Mouse (Mus musculus): ENCODE measurements around the gene Ddr2.
"Not testable (repeated sequence)": the region's sequence is repeated elsewhere in the genome, so short reads cannot be mapped to it uniquely, and the experiment has no call there.

The Ddr2 gene

GRCm38 (mm10) chr1:170102814-170103213 lies 7.7 kb downstream of the Ddr2 start:
- in situ Hi-C loops (cut with MboI) = not testable (repeated sequence)

GRCm38 (mm10) chr1:170086631-170087030 lies 23.9 kb downstream of the Ddr2 start:
- in situ Hi-C loops (cut with MboI) = no loop called here

- in situ Hi-C loops (cut with MboI) = no loop called here
Observed at GRCm38 (mm10) chr1:170084151-170084796, 26.3 kb downstream of the Ddr2 start.

- in situ Hi-C loops (cut with MboI) = no loop called here
Observed at GRCm38 (mm10) chr1:170080907-170081306, 29.7 kb downstream of the Ddr2 start.

DNA sequence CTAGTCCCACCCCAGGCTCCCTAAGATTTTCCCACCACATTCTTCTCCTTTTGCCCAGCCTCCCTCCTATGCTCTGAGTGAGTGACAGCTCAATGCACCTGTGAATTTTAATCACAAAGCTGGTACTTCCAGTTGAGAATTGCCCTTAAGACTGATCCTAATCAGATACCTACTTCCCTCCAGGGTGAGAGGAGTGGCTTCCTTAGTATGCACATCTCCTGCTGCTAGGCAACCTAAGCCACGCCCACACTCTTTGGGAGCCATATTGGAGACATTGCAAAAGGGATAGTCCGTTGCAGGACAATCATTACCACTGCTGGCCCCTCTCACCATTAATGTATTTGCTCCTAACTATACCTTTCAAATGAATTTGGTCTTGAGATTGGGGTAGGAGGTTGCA lies 31.1 kb downstream of the Ddr2 start:
- in situ Hi-C loops (cut with MboI) = no loop called here

GRCm38 (mm10) chr1:170076339-170076738 lies 34.2 kb downstream of the Ddr2 start:
- in situ Hi-C loops (cut with MboI) = no loop called here

- in situ Hi-C loops (cut with MboI) = no loop called here
Observed at GRCm38 (mm10) chr1:170073768-170074167, 36.8 kb downstream of the Ddr2 start.

DNA sequence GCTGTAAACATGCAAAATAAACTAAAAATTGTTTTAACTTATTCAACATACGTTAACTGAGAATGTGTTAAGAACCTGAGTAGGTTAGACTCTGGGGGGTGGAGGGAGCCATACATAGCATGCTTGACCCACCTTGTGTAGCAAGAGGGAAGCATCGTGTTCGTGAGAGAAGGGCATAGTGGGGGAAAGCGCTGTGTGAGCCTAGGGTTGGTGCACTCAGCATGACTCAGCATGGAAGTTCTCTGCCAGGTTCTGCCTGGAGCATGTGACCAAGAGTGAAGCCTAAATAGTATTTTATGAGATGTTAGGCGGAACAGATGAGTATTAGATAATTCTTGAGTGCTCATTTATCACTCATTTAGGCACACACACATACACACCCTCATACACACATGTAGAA lies 41.4 kb downstream of the Ddr2 start:
- in situ Hi-C loops (cut with MboI) = no loop called here

DNA sequence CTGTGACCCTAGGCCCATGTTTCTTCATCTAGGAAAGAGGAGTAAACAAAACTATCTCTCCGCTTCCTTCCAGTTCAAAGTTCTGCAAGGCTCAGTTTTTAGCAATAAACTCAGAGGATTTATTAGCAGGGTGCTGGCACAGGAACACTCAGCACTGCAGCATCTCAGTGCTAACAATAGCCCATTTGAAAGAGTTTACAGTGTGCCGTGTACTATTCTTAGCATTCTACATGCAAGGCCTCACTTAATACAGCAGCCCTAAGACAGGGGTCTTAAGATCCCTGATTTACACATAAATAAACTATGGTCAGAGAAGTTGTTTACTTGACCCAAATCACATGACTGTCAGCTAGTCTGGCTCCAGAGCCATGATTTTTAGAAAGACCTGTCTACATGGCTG lies 44.6 kb downstream of the Ddr2 start:
- in situ Hi-C loops (cut with MboI) = no loop called here

GRCm38 (mm10) chr1:170065009-170065408 lies 45.6 kb downstream of the Ddr2 start:
- in situ Hi-C loops (cut with MboI) = no loop called here

DNA sequence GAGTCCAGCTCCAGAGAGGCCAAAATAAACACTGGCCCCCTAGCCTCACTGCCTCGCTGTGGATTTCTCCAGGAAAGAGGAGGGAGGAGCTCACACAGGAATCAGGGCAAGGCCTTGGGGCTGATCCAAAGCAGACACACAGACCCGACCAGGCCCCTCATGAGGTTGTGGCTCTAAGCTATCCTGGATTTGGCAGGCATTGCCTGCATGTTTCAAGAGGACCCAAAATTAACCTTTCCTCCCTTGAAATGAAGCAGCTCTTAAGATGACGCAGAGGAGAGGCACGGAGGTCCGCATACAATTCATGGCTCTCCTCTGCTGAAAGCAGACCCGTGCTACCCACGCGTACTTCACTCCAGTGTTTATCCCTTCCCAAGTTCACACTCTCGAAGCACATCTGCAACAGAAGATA lies 46.5 kb downstream of the Ddr2 start:
- in situ Hi-C loops (cut with MboI) = no loop called here

- in situ Hi-C loops (cut with MboI) = no loop called here
Observed at GRCm38 (mm10) chr1:170060214-170060613, 50.3 kb downstream of the Ddr2 start.

GRCm38 (mm10) chr1:170059347-170059746 lies 51.2 kb downstream of the Ddr2 start:
- in situ Hi-C loops (cut with MboI) = no loop called here

- in situ Hi-C loops (cut with MboI) = no loop called here
Observed at GRCm38 (mm10) chr1:170058051-170058450, 52.5 kb downstream of the Ddr2 start.

DNA sequence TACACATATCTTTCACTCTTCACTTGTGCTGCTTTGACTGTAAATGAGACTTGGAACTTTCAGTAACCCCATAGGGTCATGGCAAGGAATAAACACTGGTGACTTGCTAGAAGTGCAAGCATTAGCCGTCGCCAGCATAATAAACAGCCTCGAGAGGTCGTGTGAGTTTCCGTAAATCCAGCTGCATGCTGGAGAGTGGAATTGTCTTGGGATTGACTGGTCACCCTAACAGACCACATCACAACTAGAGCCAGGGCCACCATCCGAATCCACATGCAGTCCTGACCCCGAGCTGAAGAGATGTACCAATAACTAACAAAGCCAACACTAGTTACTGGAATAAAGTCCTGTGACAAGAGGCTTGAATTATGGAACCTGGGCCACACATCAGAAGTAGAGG lies 53.0 kb downstream of the Ddr2 start:
- in situ Hi-C loops (cut with MboI) = no loop called here

- in situ Hi-C loops (cut with MboI) = no loop called here
Observed at GRCm38 (mm10) chr1:170056921-170057320, 53.6 kb downstream of the Ddr2 start.

DNA sequence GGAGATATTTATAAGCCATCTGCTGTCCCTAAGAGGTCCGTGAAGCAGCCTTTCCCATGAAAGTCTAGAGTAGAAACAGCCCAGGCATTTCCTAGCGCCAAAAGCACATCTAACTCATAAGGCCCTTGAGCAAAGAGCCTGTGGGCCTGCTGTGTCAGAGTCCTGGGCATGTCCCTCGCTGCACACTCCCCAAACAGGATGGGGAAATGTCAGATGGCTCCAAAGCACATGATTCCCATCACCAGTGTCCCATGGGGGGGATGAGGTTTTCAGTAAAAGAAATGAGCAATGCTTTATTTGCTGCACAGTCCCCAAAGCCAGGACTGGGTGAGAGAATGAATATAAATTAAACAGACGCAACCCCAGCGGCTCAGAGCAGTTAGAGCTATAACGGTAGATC lies 54.3 kb downstream of the Ddr2 start:
- in situ Hi-C loops (cut with MboI) = no loop called here

DNA sequence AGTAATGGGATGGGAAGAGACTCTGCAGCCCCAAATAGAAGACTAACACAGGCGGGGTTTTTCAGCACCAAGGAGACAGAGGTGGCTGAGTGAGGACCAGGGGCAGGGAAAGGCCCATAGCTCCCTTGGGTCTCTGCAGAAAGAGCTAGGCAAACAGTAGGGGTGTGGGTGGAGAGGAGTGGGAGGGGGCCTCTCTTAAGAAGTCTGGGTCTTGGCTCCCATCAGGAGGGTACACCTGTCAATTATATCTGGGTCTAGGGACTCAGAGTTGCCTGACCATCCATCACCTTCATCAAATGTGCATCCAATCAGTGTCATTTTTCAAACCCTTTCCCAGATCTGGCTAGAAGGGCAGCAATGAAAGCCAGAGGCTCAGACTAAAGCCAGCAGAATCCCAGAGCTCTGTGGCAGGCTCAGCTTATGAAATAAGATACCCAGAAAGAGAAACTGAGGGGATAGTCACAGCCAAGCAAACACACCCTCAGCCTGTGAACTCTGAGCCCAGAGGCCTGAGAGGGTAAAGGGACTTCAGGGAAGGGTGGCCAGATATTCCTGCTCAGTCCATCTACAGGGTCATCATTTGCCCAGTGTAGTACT lies 58.0 kb downstream of the Ddr2 start:
- in situ Hi-C loops (cut with MboI) = no loop called here

DNA sequence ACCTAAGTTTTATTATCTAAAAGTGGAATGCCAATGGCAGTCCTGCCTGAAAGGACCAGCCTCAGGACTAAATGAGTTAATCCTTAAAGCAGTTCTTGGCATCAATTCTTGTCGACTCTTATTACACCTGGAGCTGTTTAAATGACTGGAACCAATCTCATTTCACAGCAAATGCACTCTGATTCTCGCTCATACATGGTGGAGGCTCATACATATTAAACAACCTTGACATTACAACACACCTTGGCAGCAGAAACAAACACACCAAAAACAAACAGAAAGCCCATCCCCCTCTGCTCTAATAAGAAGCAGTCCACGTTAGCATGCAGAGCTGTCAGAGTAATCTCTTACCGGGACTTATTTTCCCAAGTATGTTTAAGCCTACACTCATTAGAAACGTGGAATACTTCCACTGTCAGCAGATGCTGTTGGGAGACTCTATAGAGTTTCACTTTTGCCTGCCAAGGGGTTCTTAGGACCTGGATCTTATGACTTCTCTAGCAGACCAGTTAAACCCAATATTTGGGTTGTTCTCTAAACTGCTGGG lies 58.9 kb downstream of the Ddr2 start:
- in situ Hi-C loops (cut with MboI) = no loop called here

DNA sequence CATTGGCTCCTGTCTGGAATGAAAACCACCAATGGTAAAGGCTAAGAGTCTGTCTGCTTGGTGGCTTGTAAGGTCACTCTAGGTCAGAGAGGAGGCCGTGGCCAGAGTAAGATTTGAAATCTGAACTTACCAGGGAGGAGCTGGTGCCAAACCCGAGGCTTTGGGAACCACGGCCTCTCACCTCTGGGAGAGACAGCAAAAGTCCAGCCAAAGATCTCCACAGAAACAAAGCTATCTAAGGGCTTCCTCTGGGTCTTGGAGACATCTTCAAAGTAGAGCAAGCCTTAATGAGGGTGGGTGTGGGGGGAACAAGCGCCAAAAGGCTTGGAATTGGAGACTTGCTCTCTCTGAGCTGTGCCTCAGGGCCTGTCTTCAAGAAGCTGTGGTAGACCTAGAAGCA lies 62.1 kb downstream of the Ddr2 start:
- in situ Hi-C loops (cut with MboI) = no loop called here

DNA sequence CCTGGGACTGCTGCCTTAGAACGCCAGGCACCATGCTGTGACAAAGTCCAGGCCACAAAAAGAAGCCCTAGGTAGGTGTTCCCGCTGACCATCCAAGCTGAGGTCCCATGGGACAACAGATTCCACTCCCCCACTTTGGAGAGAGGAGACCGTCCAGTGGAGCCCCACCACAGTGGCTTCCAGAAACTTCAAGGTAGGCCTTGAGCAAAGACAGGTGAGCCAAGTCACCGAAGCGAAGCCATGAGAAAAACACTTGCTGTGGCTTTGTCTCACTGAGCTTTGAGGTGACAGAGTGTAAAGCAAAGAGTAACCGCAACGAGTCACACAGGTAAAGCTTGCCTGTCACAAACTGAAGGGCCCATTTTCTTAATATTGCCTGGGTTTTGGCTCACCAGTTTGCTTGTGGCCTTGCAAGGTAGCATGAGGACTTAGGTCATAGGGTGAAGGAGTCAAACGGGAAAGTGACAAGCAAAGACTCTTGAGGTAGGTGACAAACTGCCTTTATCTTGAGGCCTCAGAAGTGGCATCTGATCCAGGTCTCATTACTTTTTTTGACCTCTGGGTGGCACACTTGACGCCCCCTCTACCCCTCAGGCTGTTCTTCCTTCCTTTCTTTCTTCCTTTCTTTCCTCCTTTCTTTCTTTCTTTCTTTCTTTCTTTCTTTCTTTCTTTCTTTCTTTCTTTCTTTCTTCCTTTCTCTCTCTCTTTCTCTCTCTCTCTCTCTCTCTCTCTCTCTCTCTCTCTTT lies 65.7 kb downstream of the Ddr2 start:
- in situ Hi-C loops (cut with MboI) = no loop called here

GRCm38 (mm10) chr1:170043753-170044152 lies 66.8 kb downstream of the Ddr2 start:
- in situ Hi-C loops (cut with MboI) = no loop called here

DNA sequence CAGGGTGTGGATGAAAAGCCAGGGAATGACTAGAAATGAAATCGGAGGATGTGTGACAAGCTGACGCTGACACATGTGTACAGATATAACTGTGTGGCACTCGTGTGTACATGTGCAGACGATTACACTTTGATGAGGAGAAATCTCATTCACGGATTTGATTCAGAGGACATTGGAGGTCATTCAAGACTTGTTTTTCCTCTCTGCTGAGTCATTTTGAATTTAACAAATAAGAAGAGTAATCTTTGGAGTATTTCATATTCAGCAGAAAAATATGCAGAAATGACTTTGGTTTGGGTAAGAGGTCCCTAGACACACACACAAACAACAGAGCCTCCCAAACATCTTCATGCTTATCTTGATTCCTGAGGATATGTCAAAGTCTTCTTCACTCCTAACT lies 67.6 kb downstream of the Ddr2 start:
- in situ Hi-C loops (cut with MboI) = no loop called here
